Mouse (Mus musculus) lung, adult 18-20 months (tissue): ENCODE data around the gene Abcd1.
"Not testable (repeated sequence)": the region's sequence is repeated elsewhere in the genome, so short reads cannot be mapped to it uniquely, and the experiment has no call there.

Experiments
- DNase-seq, 2 experiments: peaks; one replicate each; pipeline ENCODE4 v3.0.0; 2022; ENCODE audit warnings: mixed read lengths in 2 of 2

Abcd1 gene

GRCm38 (mm10) chrX:73716109-73716661, at the start of gene Abcd1, which contains the start of gene Bcap31:
Abcd1 (plus strand) TSS chrX:73716597.
Bcap31 (minus strand) TSS chrX:73716175.
- DNase-seq, result peak; percentile 95 to 96

DNA sequence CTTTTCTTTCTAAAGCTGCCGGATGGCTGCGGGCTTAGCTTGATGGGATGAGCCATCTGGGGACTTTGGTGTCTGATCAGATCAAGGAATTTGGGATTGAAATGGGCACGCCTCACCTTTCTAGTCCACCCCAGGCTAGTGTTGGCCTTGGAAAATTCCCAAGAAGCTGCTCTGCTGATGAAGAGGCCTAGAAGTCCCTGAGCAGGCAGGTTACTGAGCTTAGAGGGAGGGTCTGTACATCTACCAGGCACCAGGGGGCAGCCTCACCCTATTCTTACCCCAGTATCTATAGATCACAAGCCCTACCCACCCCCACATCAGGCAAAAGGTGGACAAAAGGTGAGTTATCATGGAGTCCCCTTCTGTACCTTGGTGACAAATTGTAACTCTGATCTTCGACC, 44.4 kb upstream of the Abcd1 start:
- peak; percentile 36 to 53 for DNase-seq

DNA sequence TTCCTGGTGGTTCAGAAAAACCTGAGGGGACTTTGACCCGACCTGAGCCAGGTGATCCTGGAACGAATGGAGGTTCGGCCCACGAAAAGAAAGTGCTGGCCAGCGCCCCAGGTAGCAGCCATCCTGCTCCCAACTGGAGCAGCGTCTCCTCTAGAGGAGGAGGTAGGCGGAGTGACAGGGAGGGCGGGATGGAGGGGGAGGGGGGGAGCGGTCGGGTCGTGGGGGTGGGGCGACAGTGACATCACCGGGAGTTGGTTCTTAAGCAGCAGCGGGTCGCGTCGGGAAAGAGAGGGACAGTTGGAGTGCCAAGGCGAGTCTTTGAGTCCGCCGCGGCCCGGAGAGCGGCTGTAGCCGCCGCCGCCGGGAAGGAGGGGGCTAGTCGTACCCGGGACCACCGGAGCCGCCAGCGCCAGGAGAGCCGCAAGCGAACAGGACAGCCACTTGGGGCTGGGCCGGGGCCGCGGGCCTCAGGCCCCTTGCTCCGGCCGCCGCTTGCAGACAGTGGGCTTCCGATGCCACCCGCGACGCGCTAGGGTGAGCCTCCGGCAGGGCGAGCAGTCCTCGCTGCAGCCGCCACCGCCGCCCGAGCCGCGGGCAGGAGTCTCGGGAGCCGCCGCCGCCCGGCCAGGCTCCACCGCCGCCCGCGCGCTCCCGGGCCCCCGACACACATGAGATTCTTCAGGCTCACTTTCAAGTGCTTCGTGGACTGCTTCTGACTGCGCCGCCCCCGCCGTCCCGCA, 43.3 kb upstream of the Abcd1 start, which contains the start of gene Slc6a8:
Gene Slc6a8, plus strand, starts transcription at position 272 of the 740 bp plus-strand sequence.
- DNase-seq, result peak; percentile 69 to 74

- DNase-seq, result no peak
Measured at GRCm38 (mm10) chrX:73673619-73673967, 42.8 kb upstream of the Abcd1 start.

- peak in 1 of 2 experiments; percentile 24 for DNase-seq
Measured at GRCm38 (mm10) chrX:73673968-73674661, 42.3 kb upstream of the Abcd1 start.

DNA sequence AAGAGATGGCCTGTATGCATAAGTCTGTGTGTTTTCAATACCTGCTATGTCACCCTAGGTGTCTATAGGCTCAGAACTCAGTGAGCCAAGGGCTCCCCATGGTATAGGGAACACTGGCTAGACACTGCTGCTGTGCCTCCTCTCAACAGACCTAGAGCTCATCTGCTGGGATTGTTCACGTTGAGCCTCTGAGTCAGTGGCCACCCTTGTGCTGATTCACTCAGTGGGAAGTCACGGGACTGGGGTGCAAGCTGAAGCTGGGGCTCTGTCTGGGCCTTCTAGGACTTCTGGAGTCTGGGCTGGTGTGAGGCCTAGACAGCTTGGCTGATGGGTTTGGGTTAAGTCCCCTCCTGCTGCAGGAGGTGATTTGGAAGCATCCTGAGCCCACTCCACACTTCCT, 41.2 kb upstream of the Abcd1 start:
- no peak for DNase-seq

DNA sequence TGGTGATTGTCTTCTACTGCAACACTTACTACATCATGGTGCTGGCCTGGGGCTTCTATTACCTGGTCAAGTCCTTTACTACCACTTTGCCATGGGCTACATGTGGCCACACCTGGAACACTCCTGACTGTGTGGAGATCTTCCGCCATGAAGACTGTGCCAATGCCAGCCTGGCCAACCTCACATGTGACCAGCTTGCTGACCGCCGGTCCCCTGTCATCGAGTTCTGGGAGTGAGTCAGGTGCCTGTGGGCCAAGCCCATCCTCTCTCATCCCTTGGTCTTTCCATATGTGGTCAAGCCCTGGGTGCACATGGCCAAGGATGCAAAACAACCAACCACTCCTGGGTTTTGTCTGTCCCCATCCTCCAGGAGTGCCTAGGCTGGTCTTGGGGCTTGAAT, 39.7 kb upstream of the Abcd1 start:
- DNase-seq, result no peak

GRCm38 (mm10) chrX:73684156-73684555, 32.2 kb upstream of the Abcd1 start:
- DNase-seq, result no peak

GRCm38 (mm10) chrX:73684978-73685377, 31.4 kb upstream of the Abcd1 start:
- no peak for DNase-seq

DNA sequence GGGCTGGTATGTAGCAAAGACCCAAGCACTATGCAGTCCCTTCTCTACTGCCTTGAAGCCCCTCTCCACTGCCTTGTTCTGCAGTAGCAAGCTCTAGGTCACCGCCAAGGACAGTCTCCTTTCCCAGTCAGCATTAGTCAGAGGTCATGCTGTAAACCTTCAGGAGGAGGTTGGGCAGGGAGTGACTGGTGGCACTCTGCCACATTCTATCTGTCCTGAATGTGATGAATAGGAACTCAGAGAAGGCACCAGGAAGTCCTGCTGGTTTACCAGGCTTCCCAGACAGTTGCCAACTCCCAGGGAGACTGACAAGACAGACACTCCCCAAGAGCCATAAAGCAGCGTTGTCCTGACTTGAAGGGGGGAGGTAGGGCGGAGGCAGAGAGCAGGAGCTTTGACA, 30.8 kb upstream of the Abcd1 start:
- DNase-seq, result peak in 1 of 2 experiments; percentile 33

DNA sequence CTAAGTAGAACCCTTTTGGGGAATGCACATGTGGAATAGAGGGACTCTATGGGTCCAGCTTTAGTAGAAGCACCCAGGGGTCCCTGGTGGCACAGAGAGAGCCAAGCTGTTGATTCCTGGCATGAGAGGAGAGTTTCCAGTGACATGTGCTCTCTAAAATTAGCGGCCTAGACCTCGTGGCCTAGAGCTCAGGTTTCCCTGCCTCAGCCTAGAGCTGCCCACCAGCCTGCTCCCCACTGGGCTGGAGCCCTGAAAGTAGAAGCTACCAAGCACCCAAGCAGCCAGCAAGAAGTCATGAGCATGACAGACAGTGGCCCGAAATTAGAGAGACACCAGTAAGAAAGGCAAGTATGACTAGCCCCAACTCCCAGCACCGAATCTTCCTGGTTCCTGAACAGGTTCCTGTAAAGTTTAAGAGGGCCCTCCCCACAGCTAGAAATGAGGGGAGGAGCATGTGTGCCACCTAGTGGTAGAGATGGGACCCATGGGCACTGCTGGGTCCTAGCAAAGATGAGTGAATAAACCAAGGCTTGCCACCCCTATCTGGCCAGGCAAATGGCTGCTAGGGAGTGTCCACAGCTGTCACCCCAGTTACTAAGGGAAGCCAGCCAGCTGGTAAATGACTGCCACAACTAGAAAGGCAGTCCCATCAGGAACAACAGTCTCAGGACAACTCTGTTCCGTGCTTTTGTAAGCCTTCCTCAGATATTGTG, 25.3 kb upstream of the Abcd1 start:
- peak; percentile 52 to 72 for DNase-seq

GRCm38 (mm10) chrX:73700472-73700871, 15.9 kb upstream of the Abcd1 start:
- no peak for DNase-seq

GRCm38 (mm10) chrX:73715476-73716108, 805 bp upstream of the Abcd1 start:
- DNase-seq, result peak; percentile 32 to 60

DNA sequence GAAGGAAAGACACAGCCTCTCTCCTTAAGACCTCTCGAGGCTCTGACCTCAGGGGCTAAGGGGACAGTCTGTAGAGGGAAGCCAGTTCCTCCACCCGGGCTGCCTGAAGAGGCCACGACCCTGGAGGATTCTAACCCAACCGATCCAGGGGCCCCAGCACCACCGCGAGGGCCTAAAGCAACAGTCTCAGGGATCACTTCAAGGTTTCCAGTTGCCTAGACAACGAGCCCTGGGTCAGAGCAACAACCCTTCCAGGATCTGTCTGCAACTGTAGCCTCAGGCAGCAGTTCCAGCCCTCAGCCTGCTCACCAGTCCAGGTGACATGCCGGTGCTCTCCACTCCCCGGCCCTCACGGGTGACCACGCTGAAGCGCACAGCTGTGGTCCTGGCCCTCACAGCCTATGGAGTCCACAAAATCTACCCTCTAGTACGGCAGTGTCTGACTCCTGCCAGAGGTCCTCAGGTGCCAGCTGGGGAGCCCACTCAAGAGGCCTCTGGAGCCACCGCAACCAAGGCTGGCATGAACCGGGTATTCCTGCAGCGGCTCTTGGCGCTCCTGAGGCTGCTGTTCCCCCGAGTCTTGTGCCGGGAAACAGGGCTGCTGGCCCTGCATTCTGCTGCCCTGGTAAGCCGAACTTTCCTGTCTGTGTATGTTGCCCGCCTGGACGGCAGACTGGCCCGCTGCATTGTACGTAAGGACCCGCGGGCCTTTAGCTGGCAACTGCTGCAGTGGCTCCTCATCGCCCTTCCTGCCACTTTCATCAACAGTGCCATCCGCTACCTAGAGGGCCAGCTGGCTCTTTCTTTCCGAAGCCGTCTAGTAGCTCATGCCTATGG, 530 bp downstream of the Abcd1 start:
- DNase-seq, result peak; percentile 11 to 17

DNA sequence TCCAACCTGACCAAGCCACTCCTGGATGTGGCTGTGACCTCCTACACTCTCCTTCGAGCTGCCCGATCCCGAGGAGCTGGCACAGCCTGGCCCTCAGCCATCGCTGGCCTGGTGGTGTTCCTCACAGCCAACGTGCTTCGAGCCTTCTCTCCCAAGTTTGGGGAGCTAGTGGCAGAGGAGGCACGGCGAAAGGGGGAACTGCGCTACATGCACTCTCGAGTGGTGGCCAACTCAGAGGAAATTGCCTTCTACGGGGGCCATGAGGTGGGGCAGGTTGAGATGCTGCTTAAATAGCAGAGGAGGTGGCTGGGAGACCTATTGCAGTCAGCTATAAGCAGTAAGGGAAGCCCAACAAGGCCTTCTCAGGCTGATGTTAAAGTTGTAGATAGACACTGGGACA, 1.3 kb downstream of the Abcd1 start:
- peak in 1 of 2 experiments; percentile 29 for DNase-seq

DNA sequence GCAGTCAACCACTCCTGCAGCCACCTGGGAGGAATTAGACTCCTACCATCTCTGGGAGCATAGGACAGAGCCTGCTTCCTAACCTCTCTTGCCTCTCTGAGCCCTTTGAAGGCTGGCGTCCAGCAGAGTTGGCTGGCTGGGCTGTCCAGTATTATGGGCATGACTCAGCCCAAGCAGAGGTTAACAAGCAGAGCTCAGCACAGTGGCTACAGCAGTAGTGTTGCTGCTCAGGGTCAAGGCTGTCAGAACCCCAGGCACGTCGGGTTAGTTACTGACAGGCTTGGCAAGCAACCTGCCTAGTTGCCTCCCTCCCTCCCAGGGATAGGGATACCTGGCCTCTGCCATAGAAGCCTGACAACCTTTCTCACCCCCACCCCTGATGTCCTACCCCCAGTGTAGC, 1.9 kb downstream of the Abcd1 start:
- DNase-seq, result peak; percentile 4 to 23

DNA sequence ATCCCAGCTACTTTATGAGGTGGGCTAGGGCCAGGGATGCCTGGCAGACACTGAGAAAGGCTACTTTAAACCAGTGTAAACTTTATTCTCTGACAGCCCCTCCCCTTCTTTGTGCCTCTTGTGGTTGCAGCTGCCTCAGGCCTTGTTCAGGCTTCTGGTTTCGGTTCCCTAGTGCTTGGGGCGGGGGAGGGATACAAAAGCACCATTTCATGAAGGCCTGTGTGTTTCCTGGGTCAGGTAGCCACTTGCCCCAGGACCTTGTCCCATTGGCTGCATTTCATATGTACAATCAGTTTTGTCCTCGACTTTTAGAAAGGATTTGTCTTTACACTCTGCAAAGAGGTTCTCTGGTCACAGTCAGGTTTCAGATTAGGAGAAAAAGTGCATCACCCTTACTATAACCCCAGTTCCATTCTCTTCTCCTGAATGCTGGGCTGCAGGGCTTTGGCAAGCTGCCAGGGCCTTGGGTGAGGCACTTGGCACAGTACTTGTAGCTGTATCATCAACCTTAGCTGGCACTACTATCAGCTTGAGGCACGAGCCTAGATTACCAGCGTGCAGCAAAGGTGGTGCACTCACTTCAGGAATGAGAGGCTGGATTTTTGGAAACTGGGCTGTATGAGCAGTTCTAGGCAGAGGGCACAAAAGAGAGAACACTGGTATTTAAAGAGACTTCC, 2.4 kb downstream of the Abcd1 start:
- peak; percentile 51 to 65 for DNase-seq

GRCm38 (mm10) chrX:73730908-73731307, 14.5 kb downstream of the Abcd1 start:
- DNase-seq, result no peak

GRCm38 (mm10) chrX:73738155-73738554, 21.8 kb downstream of the Abcd1 start:
- DNase-seq, result no peak

- no peak for DNase-seq
Measured at GRCm38 (mm10) chrX:73739151-73739550, 22.8 kb downstream of the Abcd1 start.

- DNase-seq, result not testable (repeated sequence)
Measured at GRCm38 (mm10) chrX:73739841-73740240, 23.4 kb downstream of the Abcd1 start.
